Mouse (Mus musculus) cerebellum, adult (tissue): ENCODE measurements around the gene Rtp2.
A peak's percentile ranks its signal among the peaks of the same experiment; 100 is the strongest.

Source experiments
- ATAC-seq: cut with Nextera tagmentation; 2 replicates; pipeline ENCODE4 v1.9.2; 2017; ENCODE audit warnings: mild to moderate bottlenecking, moderate library complexity, mixed read lengths; ENCODE audit not compliant: insufficient number of reproducible peaks, low FRiP score, low TSS enrichment

Gene Rtp2

DNA sequence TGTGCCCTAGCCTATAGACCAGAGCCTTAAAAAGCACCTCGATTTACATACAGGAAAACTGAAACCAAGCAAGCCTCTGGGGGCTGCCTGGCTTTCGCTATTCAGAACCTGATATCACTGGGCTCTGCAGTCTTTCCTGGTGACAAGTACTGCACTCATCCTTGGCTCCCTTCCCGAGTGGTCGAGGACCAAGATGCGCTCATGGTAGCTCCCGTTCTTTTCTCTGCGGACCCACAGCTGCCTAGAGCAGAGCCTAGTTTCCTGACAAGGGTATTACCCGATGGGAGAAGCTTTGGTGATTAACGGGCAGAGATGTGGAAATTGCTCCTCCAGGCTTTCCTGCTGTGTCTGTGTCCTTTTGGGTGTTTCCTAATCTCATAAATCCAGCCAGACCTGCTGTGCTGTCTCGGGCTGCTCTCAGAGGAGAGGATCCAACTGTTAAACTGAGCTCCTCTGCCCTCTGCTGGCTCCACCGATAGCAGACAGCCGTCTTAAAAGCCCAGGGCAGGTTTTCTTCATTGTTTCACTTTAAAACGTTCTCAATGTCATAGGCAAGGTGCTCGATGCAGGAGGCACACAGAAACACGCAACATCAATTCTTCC, 34.1 kb downstream of the Rtp2 start:
- peak; percentile 88 for ATAC-seq

- no peak for ATAC-seq
These were observed 34.7 kb downstream of the Rtp2 start for GRCm38 (mm10) chr16:23897486-23897885.

GRCm38 (mm10) chr16:23895135-23895534, 37.1 kb downstream of the Rtp2 start:
- ATAC-seq = no peak

DNA sequence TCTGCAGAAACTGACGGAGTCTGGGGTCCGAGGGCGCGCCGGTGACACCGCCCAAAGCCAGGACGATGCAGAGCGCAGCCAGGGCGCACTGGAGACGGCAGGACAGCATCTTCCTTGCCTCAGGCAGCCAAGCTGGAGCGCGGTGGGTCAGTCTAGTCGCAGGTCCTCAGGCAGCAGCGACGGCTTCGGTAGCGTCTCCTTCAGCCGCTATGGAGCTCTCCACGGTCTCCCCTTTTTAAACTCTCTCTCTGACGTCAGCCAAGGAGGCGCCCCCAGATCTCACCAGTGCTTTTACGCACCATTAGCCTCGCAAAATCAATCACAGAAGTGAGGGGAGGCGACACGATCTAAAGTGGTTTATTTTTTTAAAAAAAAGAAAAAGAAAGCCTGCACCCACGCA, 41.6 kb downstream of the Rtp2 start, which contains the start of gene Sst:
TSS of gene Sst (minus strand) at position 323 of the 400 bp plus-strand sequence.
- ATAC-seq = no peak

DNA sequence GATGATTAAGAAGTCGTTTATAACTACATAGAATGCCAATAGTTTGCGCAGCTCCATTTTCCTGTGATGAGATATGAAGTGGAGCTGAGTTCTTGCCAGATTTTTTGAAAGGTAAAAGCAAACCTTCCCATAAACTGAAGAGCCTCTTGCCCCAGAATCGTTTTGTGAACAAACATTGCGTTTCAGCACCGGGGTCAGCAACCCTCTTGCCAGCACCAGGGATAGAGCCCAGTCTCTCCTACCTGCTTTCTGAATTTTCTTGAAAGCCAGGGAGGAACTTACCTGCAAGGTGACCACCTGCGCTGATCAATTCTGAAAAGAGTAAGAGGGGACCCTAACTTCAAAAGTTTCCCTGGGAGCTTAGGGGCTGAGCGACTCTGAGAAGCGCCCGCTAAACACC, 42.0 kb downstream of the Rtp2 start:
- ATAC-seq = no peak

- ATAC-seq = no peak
These were observed 44.1 kb downstream of the Rtp2 start for GRCm38 (mm10) chr16:23887910-23888579.

- no peak for ATAC-seq
These were observed 47.1 kb downstream of the Rtp2 start for GRCm38 (mm10) chr16:23885098-23885497.
